Mouse (Mus musculus): ENCODE results near the gene Krtap1-4.

GRCm38 (mm10) chr11:99550765-99551164 lies 32.7 kb downstream of the Krtap1-4 start, which contains the start of gene Krtap3-3:
- no peak for TF ChIP-seq JUND (conservative IDR thresholded peaks at IDR 0.05; ENCODE audit: low read depth, low read length)
- TF ChIP-seq BHLHE40 (IDR thresholded peaks at IDR 0.05; ENCODE audit: low read depth, low read length), result no peak
- no peak for TF ChIP-seq MAZ (IDR thresholded peaks at IDR 0.05; ENCODE audit: low read depth, low read length)
- no peak for TF ChIP-seq HCFC1 (IDR thresholded peaks at IDR 0.05; ENCODE audit: low read depth, low read length)
- no peak for TF ChIP-seq NELFE (IDR thresholded peaks at IDR 0.05; ENCODE audit: low read depth, low read length)
- TF ChIP-seq ZKSCAN1 (IDR thresholded peaks at IDR 0.05; ENCODE audit: borderline replicate concordance, low read depth, low read length), result no peak
- no peak for TF ChIP-seq CTCF (conservative IDR thresholded peaks at IDR 0.05 in 1 of 2, IDR thresholded peaks at IDR 0.05 in 1 of 2; ENCODE audit: low read depth in 2 of 2, low read length in 2 of 2)
- no peak for TF ChIP-seq POLR2AphosphoS2 (IDR thresholded peaks at IDR 0.05; ENCODE audit: low read depth, low read length)
- no peak for TF ChIP-seq RCOR1 (conservative IDR thresholded peaks at IDR 0.05; ENCODE audit: low read depth, low read length)
- TF ChIP-seq EP300 (IDR thresholded peaks at IDR 0.05; ENCODE audit: low read length), result no peak
- no peak for TF ChIP-seq MYC (IDR thresholded peaks at IDR 0.05; ENCODE audit: low read depth, low read length)

Measured in CH12.LX (cell line).